Mouse (Mus musculus) CH12.LX (cell line): ENCODE measurements around the gene Sppl2a. TPM values are rescaled to one million over a fixed set of nuclear protein-coding genes. Genes with fewer than 3 reads are reported as not detected.
"Not testable (repeated sequence)": the region's sequence is repeated elsewhere in the genome, so short reads cannot be mapped to it uniquely, and the experiment has no call there.

Experiments
- DNase-seq: peaks from one replicate; pipeline ENCODE4 v3.0.0-alpha.2; 2013; ENCODE audit errors: extremely low read depth
- H3K27ac ChIP-seq: 2 replicates; pipeline ENCODE4 v1.5.1; 2012; ENCODE audit warnings: low read depth, mild to moderate bottlenecking, control low read depth, moderate library complexity; ENCODE audit not compliant: insufficient read depth
- H3K27me3 ChIP-seq: replicated peaks from 2 replicates; pipeline ENCODE3; 2012; ENCODE audit warnings: inconsistent platforms
- H3K36me3 ChIP-seq, 2 experiments: replicated peaks in 1 of 2; 2 replicates each; pipeline versions ENCODE3 to v1.6.1; 2012; ENCODE audit warnings: inconsistent platforms in 1 of 2, low read length in 1 of 2, mild to moderate bottlenecking in 1 of 2, mixed read lengths in 1 of 2, moderate library complexity in 1 of 2; ENCODE audit not compliant: control insufficient read depth in 1 of 2, insufficient read depth in 1 of 2
- H3K4me1 ChIP-seq, 2 experiments: 2 replicates each; pipeline ENCODE4 v1.6.1; 2012; ENCODE audit warnings: inconsistent platforms in 1 of 2, moderate library complexity in 1 of 2; ENCODE audit not compliant: insufficient read depth in 2 of 2, control insufficient read depth in 1 of 2
- H3K4me2 ChIP-seq: 2 replicates; pipeline ENCODE4 v1.6.1; 2012; ENCODE audit warnings: low read depth, mild to moderate bottlenecking, control low read depth; ENCODE audit not compliant: poor library complexity, insufficient read depth, severe bottlenecking
- H3K4me3 ChIP-seq, 3 experiments: fragments of 150-350 bp in 1 of 3; sonication (generic) in 1 of 3; replicated peaks in 1 of 3; 2 replicates each; pipeline versions ENCODE3 to v1.5.1; 2011 to 2012; ENCODE audit warnings: low read depth in 2 of 3, low read length in 2 of 3, mild to moderate bottlenecking in 2 of 3, moderate library complexity in 2 of 3, control low read depth in 1 of 3, improper control_type of control experiment in 1 of 3, inconsistent platforms in 1 of 3, mixed read lengths in 1 of 3; ENCODE audit not compliant: poor library complexity in 1 of 3
- H3K79me2 ChIP-seq: replicated peaks from 2 replicates; pipeline ENCODE4 v1.6.1; 2012; ENCODE audit warnings: mild to moderate bottlenecking, moderate library complexity; ENCODE audit not compliant: control insufficient read depth, poor library complexity, insufficient read depth, severe bottlenecking; ENCODE audit errors: extremely low read depth
- H3K9ac ChIP-seq: 2 replicates; pipeline ENCODE4 v1.6.1; 2012; ENCODE audit warnings: low read depth, mild to moderate bottlenecking, control low read depth, moderate library complexity; ENCODE audit not compliant: insufficient read depth
- H3K9me3 ChIP-seq: replicated peaks from 2 replicates; pipeline ENCODE3; 2012; ENCODE audit warnings: low read length, inconsistent platforms, mixed read lengths
- BHLHE40 ChIP-seq: IDR thresholded peaks from 2 replicates; pipeline ENCODE4 v1.6.1; 2011; ENCODE audit warnings: mild to moderate bottlenecking, low read depth, low read length, improper control_type of control experiment
- CHD2 ChIP-seq: IDR thresholded peaks from 2 replicates; pipeline ENCODE4 v1.6.1; 2011; ENCODE audit warnings: low read length, improper control_type of control experiment
- CTCF ChIP-seq, 2 experiments: IDR thresholded peaks in 1 of 2; conservative IDR thresholded peaks in 1 of 2; 2 replicates each; pipeline ENCODE4 v1.5.1; 2011 to 2012; ENCODE audit warnings: low read depth in 2 of 2, low read length in 2 of 2, improper control_type of control experiment in 1 of 2, inconsistent platforms in 1 of 2, mild to moderate bottlenecking in 1 of 2, moderate library complexity in 1 of 2
- E2F4 ChIP-seq: IDR thresholded peaks from 2 replicates; pipeline ENCODE4 v1.6.1; 2011; ENCODE audit warnings: low read depth, low read length, improper control_type of control experiment; ENCODE audit not compliant: insufficient replicate concordance
- ETS1 ChIP-seq: conservative IDR thresholded peaks from 2 replicates; pipeline ENCODE4 v1.6.1; 2012; ENCODE audit warnings: low read depth, mild to moderate bottlenecking, inconsistent platforms, low read length, improper control_type of control experiment, moderate library complexity
- IRF4 ChIP-seq: IDR thresholded peaks from 2 replicates; pipeline ENCODE4 v1.6.1; 2014; ENCODE audit warnings: low read depth, mild to moderate bottlenecking, inconsistent platforms, low read length, improper control_type of control experiment
- KAT2A ChIP-seq: IDR thresholded peaks from 2 replicates; pipeline ENCODE4 v1.6.1; 2012; ENCODE audit warnings: low read length, improper control_type of control experiment, inconsistent platforms; ENCODE audit not compliant: insufficient replicate concordance
- MAX ChIP-seq: IDR thresholded peaks from 2 replicates; pipeline ENCODE4 v1.6.1; 2011; ENCODE audit warnings: low read length, improper control_type of control experiment
- MXI1 ChIP-seq: IDR thresholded peaks from 2 replicates; pipeline ENCODE4 v1.6.1; 2011; ENCODE audit warnings: mild to moderate bottlenecking, low read depth, low read length, improper control_type of control experiment
- POLR2AphosphoS2 ChIP-seq: IDR thresholded peaks from 2 replicates; pipeline ENCODE4 v1.6.1; 2011; ENCODE audit warnings: low read depth, low read length, improper control_type of control experiment
- SMC3 ChIP-seq: IDR thresholded peaks from 2 replicates; pipeline ENCODE4 v1.6.1; 2011; ENCODE audit warnings: low read depth, low read length, improper control_type of control experiment
- TBP ChIP-seq: conservative IDR thresholded peaks from 2 replicates; pipeline ENCODE4 v1.6.1; 2011; ENCODE audit warnings: low read depth, low read length, improper control_type of control experiment
- TCF12 ChIP-seq: IDR thresholded peaks from 2 replicates; pipeline ENCODE4 v1.6.1; 2014; ENCODE audit warnings: low read depth, mild to moderate bottlenecking, inconsistent platforms, low read length, improper control_type of control experiment
- UBTF ChIP-seq: IDR thresholded peaks from 2 replicates; pipeline ENCODE4 v1.6.1; 2012; ENCODE audit warnings: low read depth, mild to moderate bottlenecking, inconsistent platforms, low read length, improper control_type of control experiment, moderate library complexity
- USF2 ChIP-seq: conservative IDR thresholded peaks from 2 replicates; pipeline ENCODE4 v1.6.1; 2011; ENCODE audit warnings: low read depth, low read length, improper control_type of control experiment
- ZC3H11A ChIP-seq: IDR thresholded peaks from 2 replicates; pipeline ENCODE4 v1.6.1; 2012; ENCODE audit warnings: low read depth, mild to moderate bottlenecking, inconsistent platforms, low read length, improper control_type of control experiment
- ZKSCAN1 ChIP-seq: IDR thresholded peaks from 2 replicates; pipeline ENCODE4 v1.6.1; 2012; ENCODE audit warnings: low read depth, inconsistent platforms, low read length, improper control_type of control experiment, borderline replicate concordance
- ZMIZ1 ChIP-seq: IDR thresholded peaks from 2 replicates; pipeline ENCODE4 v1.6.1; 2012; ENCODE audit warnings: low read depth, mild to moderate bottlenecking, inconsistent platforms, low read length, improper control_type of control experiment
- ZNF384 ChIP-seq: IDR thresholded peaks from 2 replicates; pipeline ENCODE4 v1.6.1; 2012; ENCODE audit warnings: low read depth, low read length, improper control_type of control experiment, inconsistent platforms
- dilution Hi-C: fragments of 300-500 bp; cut with MboI; formaldehyde crosslinking; loops from 2 replicates; pipeline ENCODE4 v1.14.3; 2020; ENCODE audit warnings: low sequenced_read_pairs; ENCODE audit not compliant: extremely low pct_unique_long_range_greater_than_20kb, extremely low pct_ligation_motif_present
- in situ Hi-C: fragments of 300-500 bp; cut with MboI; formaldehyde crosslinking; loops from 3 replicates; pipeline ENCODE4 v1.14.3; 2019; ENCODE audit warnings: low sequenced_read_pairs, low pct_ligation_motif_present, low pct_unique_long_range_greater_than_20kb, mixed read lengths
- polyA plus RNA-seq: library from polyadenylated mRNA; unstranded; fragments of >175 nt; gene quantifications from 2 replicates; pipeline ENCODE4 v1.2.1, GENCODE M21; 2012; ENCODE audit warnings: low read depth; ENCODE audit not compliant: insufficient read length
- total RNA-seq, 2 experiments: library from RNA; depleted of rRNA; stranded (reverse); fragments of 300-350 nt in 1 of 2; fragments of >200 nt in 1 of 2; gene quantifications; 2 replicates each; pipeline ENCODE4 v1.2.3; 2012 to 2014

The Sppl2a gene
- total and polyA plus RNA-seq, 3 experiments: 35.3 to 52.4 (median 37.4) TPM

DNA sequence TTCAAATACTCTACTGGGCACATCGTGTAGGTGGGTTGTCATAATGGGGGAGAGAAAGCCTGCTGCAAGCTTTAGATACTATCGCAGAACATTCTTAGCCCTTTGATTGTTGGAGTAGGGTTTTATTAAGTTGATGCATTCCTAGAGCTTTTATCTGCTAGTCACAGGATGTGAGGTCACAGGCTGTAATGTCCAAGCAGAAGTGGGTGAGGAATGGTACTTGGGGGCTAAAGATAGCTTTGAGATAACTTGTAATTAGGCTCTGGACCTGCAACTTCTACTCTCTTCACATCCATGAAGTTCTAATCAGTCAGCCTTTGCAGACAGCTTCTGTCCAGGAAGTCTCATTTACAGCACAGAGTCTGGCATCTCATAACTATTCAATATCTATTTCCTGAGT is 47.2 kb downstream of the Sppl2a start:
- in situ Hi-C loops: no loop called here
- no peak overlapping the region for H3K4me2 ChIP-seq
- H3K36me3 ChIP-seq: peaks cover 0 to 4% of the 10 kb centered on the region in 2 experiments
- no peak overlapping the region for H3K9ac ChIP-seq
- TF ChIP-seq ZC3H11A (no peak), MXI1 (no peak), MAX (no peak), TCF12 (no peak), CHD2 (no peak), ZNF384 (no peak), ZMIZ1 (no peak), IRF4 (no peak), POLR2AphosphoS2 (no peak), ETS1 (no peak), USF2 (no peak), ZKSCAN1 (no peak), CTCF (conservative IDR thresholded peaks at IDR 0.05 in 1 of 2, IDR thresholded peaks at IDR 0.05 in 1 of 2; ENCODE audit: low read depth in 2 of 2, low read length in 2 of 2) (no peak), BHLHE40 (no peak), KAT2A (no peak), E2F4 (no peak), UBTF (no peak), SMC3 (no peak), TBP (no peak)
- dilution Hi-C loops: no loop called here
- H3K4me3 ChIP-seq: no peak overlapping the region
- H3K79me2 ChIP-seq: no peaks in the 10 kb centered on the region
- no peak overlapping the region for H3K27ac ChIP-seq
- no peaks in the 10 kb centered on the region for H3K27me3 ChIP-seq
- DNase-seq: no peak
- no peaks in the 10 kb centered on the region for H3K9me3 ChIP-seq
- no peaks in the 10 kb centered on the region for H3K4me1 ChIP-seq

GRCm38 (mm10) chr2:126882711-126883110 is 50.3 kb downstream of the Sppl2a start:
- DNase-seq, H3K4me3 ChIP-seq, H3K79me2 ChIP-seq, H3K4me2 ChIP-seq, H3K9ac ChIP-seq, H3K27me3 ChIP-seq, H3K27ac ChIP-seq, dilution Hi-C loops, in situ Hi-C loops, H3K36me3 ChIP-seq, H3K9me3 ChIP-seq, H3K4me1 ChIP-seq: not testable (repeated sequence)
